Mouse (Mus musculus) right cerebral cortex, adult 2 months (tissue): ENCODE measurements around the gene Sun5.
"Not testable (repeated sequence)": the region's sequence is repeated elsewhere in the genome, so short reads cannot be mapped to it uniquely, and the experiment has no call there.

ENCODE experiments used
- DNase-seq, 2 experiments: peaks; one replicate each; pipeline ENCODE4 v3.0.0; 2021 to 2022; ENCODE audit warnings: low spot score in 2 of 2

Gene Sun5

DNA sequence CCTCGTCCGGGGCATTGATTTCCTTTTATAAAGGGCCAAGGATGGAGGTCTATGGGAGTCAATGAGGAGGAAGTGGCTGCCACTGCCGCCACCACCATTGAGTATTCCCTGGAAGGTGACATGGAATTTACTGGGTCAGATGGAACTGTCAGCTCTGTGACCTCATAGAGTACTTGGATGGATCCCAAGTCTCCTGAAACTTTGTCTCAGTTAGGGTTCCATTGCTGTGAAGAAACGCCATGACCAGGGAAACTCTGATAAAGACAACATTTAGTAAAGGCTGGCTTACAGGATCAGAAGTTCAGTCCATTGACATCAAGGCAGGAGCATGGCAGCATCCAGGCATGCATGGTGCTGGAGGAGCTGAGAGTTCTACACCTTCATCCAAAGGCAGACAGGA is at the start of gene Sun5:
Sun5 (minus strand) TSS at position 101 of the 400 bp plus-strand sequence.
- no peak for DNase-seq

DNA sequence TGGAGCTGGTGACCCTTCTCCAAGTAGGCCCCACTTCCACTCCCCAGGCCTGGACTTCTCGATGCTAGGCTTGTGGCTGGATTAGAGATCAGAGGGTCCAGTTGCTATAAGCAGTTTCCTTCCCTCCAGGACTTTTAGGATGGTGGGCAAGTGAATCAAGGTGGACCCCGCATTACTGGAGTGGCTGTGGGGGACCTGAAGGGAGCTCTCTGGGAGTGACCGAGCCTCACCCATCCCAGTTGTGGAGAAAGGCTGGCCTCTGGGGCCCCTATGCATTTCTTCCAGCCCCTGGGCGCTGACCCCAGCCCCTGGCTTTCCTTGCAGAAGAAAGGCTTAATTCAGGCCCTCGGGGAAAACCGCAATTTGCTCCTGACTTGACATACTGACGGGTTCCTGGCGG is 47.0 kb upstream of the Sun5 start, which contains the start of gene Bpifb3:
Bpifb3 (plus strand) TSS at position 301 of the 400 bp plus-strand sequence.
- DNase-seq: no peak

GRCm38 (mm10) chr2:153914151-153914550 is 43.3 kb upstream of the Sun5 start:
- peak; percentile 11 to 15 for DNase-seq

GRCm38 (mm10) chr2:153906626-153907025 is 35.7 kb upstream of the Sun5 start:
- no peak for DNase-seq

- no peak for DNase-seq
Observed at GRCm38 (mm10) chr2:153902726-153903125, 31.8 kb upstream of the Sun5 start.

DNA sequence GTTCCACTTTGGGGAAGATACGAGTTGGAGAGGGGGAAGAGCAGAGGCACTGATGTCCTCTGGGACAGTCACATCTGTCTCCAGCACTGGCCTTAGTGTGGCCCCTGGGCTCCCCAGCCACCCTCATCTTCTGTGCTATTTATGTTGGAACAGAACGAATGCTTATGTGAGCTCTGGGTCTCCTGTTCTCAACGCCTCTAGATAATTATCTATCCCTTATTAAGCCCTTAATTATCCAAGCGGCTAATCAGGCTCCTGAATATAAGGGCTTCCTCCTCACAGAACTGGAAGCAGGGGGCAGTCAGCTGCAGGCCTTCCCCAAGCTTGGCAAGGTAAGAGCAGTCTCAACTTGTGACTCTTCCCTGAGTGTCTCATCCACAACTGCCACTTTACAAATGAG is 29.2 kb upstream of the Sun5 start, which contains the start of gene Bpifb6:
Bpifb6 (plus strand) TSS at position 301 of the 400 bp plus-strand sequence.
- no peak for DNase-seq

DNA sequence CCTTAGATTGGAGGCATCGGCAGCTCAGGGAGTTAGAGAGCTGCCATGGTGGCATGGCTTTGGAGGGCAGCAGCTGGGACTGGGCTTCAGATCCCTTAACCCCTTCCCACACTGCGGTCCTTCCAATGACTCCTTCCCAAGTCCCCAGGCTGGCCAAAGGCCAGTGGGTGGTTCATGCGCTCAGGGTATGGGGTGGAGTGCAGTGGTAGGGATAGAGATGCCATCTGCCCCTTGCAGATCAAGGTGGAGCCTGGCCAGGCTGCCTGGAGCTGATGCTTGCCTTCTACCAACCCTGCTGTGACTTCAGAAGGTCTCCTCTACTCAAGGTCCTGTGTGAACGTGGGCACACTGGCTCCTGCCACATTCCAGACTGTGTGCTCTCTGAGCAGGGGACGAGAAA is 28.2 kb upstream of the Sun5 start:
- DNase-seq: no peak

DNA sequence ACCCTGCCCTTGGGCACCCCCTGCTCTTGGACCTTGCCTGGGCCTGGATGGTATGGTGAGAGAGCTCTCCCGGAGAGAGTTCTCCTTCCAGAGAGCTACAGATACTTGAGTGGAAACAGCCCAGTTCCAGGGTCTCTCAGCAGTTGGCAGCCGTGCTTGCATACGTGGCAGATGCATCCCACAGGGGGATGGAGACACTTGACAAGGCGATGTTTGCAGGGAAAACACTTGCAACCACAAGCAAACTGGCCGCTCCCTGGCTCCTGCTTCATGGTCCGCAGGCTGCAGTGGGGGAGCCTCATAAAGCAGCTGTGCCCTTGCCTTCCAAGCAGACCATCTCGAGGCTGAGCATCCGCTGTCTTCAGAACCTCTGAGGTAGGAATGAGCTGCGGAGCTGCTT is 3.9 kb upstream of the Sun5 start, which contains the start of gene Bpifb2:
Bpifb2 (plus strand) TSS at position 301 of the 400 bp plus-strand sequence.
- DNase-seq: no peak

GRCm38 (mm10) chr2:153861960-153862359 is 8.9 kb downstream of the Sun5 start:
- no peak for DNase-seq

DNA sequence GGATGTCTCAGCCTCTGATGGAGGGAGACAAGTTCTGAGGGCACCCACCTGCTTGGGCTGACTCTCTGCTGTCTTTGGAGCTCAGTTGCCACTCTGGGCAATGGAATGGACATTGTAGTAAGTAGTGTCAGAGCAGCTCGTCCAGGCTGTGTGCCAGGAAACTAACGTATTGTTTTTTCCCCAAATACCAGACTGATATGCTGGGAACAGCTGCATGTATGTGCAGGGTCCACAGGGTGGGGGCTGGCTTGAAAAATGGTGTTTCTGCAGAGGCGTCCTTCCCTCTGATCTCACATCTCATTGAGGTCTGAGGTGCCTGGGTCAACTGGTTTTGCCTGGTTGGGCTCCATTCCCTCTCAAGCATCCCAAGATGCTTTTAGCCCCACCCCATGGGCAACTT is 10.2 kb downstream of the Sun5 start:
- DNase-seq: no peak

GRCm38 (mm10) chr2:153860315-153860714 is 10.6 kb downstream of the Sun5 start:
- DNase-seq: no peak

- DNase-seq: no peak
Observed at GRCm38 (mm10) chr2:153859581-153859980, 11.3 kb downstream of the Sun5 start.

DNA sequence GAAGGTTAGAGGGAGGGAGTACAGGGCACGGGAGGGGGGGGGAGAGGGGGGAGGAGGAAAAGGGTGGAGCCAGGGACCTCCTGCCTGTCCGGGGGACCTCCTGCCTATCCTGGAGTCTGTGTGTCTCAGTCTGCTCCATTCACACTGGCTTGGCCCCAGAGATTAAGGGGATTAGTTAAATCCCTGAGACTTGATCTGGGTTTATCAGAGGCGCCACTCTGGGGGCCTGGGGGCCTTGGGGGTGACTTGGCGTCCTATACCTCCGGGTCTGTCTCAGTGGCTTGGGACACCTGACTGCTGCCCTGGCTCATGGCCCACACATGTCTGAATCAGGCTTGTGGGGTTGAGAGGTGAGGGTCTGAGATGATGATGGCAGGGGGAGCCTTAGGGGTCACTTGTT is 17.3 kb downstream of the Sun5 start:
- DNase-seq: no peak

DNA sequence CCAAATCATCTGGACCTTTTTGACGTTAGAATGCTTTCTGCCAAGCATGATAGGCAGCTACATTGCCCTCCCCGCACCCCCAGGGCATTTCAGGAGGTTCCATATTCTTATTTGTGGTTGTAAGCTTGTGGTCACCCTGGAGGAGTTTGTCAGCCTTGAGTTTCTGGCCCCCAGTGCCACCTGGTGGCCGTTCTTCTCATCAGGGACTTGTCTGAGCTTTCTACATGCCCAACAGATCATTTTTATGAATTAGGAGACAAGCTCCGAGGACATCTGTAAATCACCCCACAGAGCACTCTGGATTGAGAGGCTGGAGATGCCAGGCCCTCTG is 19.9 kb downstream of the Sun5 start:
- DNase-seq: peak; percentile 68 to 80

DNA sequence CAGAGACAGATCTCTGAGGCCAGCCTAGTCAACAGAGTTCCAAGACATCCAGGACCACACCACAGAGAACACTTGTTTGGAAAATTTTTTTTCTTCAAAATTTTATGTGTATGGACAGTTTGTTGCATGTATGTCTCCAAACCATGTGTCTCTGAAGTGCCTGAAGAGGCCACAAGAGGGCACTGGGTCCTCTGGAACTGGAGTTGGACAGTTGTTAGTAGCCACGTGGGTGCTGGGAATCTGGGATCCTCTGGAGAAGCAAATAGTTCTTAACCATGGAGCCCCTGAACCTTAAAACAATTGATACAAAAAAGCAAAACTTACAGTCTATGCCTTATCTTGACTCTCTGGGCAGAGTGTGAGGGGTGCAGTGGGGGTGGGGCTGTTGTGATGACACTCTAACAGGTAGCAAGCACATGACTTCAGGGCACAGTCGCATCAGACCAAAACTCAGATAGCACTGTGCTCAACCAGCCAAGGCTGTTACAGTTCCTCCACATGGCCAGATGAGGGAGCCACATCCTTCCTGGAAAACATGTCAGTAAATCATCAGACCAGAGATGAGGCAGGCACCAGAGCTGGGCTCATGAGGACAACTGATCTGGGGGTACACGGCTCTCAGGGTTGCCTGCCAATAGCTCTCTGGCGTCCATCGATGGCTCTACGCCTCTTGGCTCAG is 20.4 kb downstream of the Sun5 start:
- no peak for DNase-seq

DNA sequence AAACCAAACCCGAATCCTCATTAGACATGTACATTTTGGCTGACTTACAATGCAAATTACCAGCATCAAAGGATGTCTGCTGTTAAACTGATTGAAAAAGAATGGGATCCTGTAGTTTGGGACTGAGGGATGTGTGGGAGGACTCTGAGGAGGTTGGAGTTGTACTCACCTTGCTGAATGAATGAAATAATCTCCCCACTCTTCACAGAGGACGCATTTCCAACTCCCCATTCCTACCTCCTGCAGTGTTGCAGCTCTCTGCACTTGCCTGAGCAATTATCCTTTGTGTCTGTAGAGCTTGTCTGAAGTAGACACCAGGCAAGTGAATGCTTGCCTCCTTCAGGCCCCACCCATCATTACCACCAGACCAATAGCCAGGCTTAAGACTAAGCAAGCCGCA is 22.5 kb downstream of the Sun5 start:
- DNase-seq: no peak

- no peak for DNase-seq
Observed at GRCm38 (mm10) chr2:153842854-153843253, 28.0 kb downstream of the Sun5 start.

DNA sequence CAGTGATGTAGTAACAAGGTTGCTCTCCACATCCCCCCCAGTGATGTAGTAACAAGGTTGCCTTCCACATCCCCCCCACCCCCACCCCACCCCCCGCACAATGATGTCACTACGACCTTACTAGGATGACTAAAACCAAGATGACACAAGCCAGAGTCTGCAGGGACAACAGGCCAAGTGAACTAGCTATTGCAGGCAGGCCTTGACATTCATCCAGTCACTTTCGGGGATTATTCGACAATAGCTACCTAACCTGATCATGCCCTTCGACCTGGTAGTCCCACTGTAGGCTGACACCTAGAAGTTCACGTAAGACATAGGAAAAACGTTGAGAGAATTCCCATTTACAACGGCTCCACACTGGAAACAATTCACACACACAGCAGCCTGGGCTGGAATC is 37.6 kb downstream of the Sun5 start:
- DNase-seq: no peak

GRCm38 (mm10) chr2:153828704-153829103 is 42.2 kb downstream of the Sun5 start:
- no peak for DNase-seq

DNA sequence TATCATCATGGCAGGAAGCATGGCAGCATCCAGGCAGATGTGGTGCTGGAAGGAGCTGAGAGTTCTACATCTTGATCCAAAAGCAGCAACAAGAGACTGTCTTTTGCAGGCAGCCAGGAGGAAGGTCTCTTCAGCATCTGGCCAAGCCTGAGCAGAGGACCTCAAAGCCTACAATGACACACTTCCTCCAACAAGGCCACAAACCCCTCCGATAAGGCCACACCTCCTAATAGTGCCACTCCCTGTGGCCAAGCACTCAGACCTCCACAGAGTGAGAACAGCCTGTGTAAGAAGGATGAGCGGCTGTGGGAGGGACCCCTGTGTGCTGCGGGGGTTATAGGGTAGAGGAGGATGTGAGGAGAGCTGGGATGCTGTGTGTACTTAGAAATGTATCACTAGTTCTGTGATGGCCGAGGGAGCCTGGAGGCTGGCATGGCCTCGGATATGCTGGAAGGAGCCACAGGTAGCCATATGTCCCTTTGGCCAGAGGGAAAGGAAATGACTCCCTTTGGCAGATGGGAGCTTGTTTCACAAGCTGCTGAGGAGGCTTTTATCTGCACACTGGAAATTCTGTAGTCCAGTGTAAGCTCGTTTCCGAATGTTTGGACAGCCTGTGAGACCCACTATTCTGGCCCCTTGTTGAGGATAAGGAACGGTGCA is 43.6 kb downstream of the Sun5 start:
- no peak for DNase-seq

DNA sequence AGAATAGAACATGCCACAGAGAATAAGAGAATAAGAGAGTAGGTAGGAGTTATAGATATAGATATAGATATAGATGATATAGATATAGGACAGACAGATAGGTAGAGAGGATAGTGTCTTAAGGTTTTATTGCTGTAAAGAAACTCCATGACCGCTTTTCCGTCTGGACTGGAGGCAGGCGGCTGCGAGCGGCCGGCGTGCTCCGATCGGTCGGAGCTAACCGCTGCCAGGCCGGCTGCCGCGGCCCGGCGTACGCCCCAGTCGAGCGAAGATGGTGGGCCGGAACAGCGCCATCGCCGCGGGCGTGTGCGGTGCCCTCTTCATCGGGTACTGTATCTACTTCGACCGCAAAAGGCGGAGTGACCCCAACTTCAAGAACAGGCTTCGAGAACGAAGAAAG is 45.0 kb downstream of the Sun5 start:
- not testable (repeated sequence) for DNase-seq

- no peak for DNase-seq
Observed at GRCm38 (mm10) chr2:153824593-153824992, 46.3 kb downstream of the Sun5 start.

DNA sequence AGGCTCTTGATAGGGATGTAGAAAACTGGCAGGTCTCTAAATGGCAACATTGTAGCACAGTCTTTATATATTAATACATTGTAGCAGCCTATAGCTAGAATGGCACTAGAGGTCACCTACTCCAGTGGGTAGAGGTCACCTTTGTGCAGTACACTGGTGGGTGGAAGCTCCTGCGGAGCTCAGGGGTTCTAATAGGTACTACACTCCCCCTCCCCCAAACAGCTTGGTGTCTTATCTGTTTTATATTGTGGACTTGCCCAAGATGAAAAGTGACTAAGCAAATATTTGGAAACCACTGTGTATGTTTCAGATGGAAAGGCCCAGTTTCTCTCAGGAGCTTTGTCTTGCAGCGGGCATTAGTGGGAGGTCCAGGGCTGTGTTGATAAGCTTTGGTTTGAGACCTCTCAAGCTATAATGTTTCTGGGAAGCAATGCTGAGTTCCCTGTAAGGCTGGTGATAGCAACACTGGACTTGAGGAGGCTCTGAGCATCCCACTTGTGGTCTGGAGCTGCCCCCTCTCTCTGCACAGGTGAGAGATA is 48.8 kb downstream of the Sun5 start:
- no peak for DNase-seq
